Mouse (Mus musculus) liver, embryonic 15.5 days (tissue): Measurements from ENCODE around the gene Dtx4. TPM values are rescaled to one million over a fixed set of nuclear protein-coding genes. Genes with fewer than 3 reads are reported as not detected.

ENCODE experiments used
- ATAC-seq: fragments of 200-750 bp; cut with Nextera tagmentation; 2 replicates; pipeline ENCODE4 v1.8.0; 2017; ENCODE audit warnings: moderate number of reproducible peaks, mild to moderate bottlenecking, moderate library complexity; ENCODE audit not compliant: insufficient read depth
- H3K27ac ChIP-seq: fragments of 300-500 bp; sonication (generic); replicated peaks from 2 replicates; pipeline ENCODE4 v1.5.1; 2015; ENCODE audit warnings: mild to moderate bottlenecking, inconsistent platforms
- H3K27me3 ChIP-seq: fragments of 300-500 bp; sonication (generic); 2 replicates; pipeline ENCODE4 v1.6.1; 2015; ENCODE audit warnings: mild to moderate bottlenecking, inconsistent platforms
- H3K36me3 ChIP-seq: fragments of 300-500 bp; sonication (generic); replicated peaks from 2 replicates; pipeline ENCODE4 v1.6.1; 2015; ENCODE audit warnings: moderate library complexity, mild to moderate bottlenecking, inconsistent platforms
- H3K4me1 ChIP-seq: fragments of 300-500 bp; sonication (generic); replicated peaks from 2 replicates; pipeline ENCODE4 v1.6.1; 2015; ENCODE audit warnings: inconsistent platforms
- H3K4me2 ChIP-seq: fragments of 300-500 bp; sonication (generic); 2 replicates; pipeline ENCODE4 v1.6.1; 2015; ENCODE audit warnings: moderate library complexity, mild to moderate bottlenecking, inconsistent platforms
- H3K4me3 ChIP-seq: fragments of 300-500 bp; sonication (generic); replicated peaks from 2 replicates; pipeline ENCODE4 v1.5.1; 2015; ENCODE audit warnings: mild to moderate bottlenecking, inconsistent platforms
- H3K9ac ChIP-seq: fragments of 300-500 bp; sonication (generic); 2 replicates; pipeline ENCODE4 v1.6.1; 2015; ENCODE audit warnings: moderate library complexity, mild to moderate bottlenecking, inconsistent platforms
- H3K9me3 ChIP-seq: fragments of 300-500 bp; sonication (generic); replicated peaks from 2 replicates; pipeline ENCODE4 v1.6.1; 2016; ENCODE audit warnings: inconsistent platforms
- WGBS: fragments of 180-500 bp; shearing (Covaris S2); methylation state at CpG from one replicate; pipeline ENCODE4 v1.1.7; 2015; ENCODE audit warnings: mixed read lengths; ENCODE audit not compliant: insufficient replicate concordance; 5-methylcytosine and 5-hydroxymethylcytosine counted together
- polyA plus RNA-seq: library from polyadenylated mRNA; unstranded; fragments of >200 nt; fragmentation: Nextera tagmentation; extraction: Ambion mirVana; gene quantifications from 2 replicates; pipeline ENCODE4 v1.2.1, GENCODE M21; 2015

The Dtx4 gene
- polyA plus RNA-seq, 1 experiment from 2014 or later: 2.0 TPM

DNA sequence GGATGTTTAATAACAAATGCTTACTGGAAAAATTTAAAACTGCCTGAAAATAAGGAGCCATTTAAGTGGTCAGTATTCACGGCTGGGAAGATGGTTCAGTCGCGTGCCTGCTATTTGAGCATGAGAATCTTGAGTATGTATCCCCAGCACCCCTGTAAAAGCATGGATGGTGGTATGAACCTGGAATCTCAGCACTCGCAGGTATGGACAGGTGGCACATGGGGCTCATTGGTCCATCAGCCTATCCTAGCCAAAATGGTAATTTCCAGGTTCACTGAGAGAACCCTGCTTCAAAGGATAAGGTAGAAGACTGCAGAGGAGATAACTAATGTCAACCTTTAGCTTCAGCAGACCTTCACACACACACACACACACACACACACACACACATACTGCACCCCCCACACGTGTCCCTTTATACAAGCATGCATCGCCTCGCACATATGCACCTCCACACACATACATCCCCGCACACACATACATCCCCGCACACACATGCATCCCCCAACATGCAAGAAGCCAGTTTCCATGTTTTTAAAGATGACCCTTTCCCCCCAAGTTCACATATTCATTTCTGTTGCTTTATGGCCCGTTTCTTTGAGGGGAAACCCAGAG, 35.6 kb downstream of the Dtx4 start:
- Histone ChIP-seq H3K4me1 (no peaks in the 10 kb centered on the region), H3K9ac (no peak overlapping the region), H3K36me3 (no peaks in the 10 kb centered on the region), H3K27ac (no peak overlapping the region), H3K4me3 (no peak overlapping the region), H3K27me3 (no peaks in the 10 kb centered on the region), H3K9me3 (no peaks in the 10 kb centered on the region), H3K4me2 (no peak overlapping the region)
- ATAC-seq: no peak
- 66% methylated on average over 10 of the region's 10 CpGs for WGBS

DNA sequence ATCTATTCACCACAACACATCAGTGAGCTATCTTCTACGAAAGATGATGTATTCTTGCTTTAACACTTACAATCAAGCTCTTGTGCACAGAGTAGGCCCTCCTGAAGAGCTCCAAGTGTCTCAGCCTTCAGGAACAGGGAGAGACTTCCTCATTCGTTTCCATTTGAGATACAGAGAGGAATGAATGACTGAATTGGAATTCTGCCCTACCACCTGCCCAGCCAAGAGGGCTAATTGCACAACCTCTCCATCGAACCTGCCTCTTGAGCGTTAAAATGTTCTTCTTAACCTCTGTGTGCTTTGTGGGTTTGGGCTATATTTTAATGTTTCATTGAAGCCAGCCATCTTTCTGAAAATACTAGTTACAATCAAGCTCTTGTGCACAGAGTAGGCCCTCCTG, 36.6 kb downstream of the Dtx4 start:
- no peak overlapping the region for H3K27ac ChIP-seq
- peak overlapping the region; percentile 23; the same call in 1 of the 2 replicates for H3K4me2 ChIP-seq
- ATAC-seq: no peak

DNA sequence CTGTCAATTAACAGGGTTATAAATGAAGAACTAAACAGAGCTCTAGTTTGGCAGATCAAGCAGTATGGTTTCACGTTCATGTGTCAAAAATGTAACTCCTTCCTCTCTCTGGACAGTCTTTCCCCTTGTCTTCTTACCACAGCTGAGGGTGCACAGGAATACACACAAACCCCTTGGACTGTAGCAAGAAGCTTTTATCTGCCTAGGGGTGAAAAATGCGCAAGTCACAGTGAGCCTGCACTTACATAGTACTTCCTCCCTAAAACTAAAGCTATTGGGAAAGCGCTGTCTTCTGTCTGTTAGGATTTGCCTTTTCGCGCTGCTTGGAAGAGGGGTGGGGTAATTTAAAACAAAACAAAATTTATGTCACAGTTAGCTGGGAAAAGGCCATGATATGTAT, 37.1 kb downstream of the Dtx4 start:
- Histone ChIP-seq H3K9me3 (no peaks in the 10 kb centered on the region), H3K4me3 (peak overlapping the region; percentile 7; the same call in 1 of the 2 replicates), H3K27me3 (no peaks in the 10 kb centered on the region), H3K9ac (no peak overlapping the region), H3K4me1 (no peaks in the 10 kb centered on the region), H3K4me2 (no peak overlapping the region), H3K36me3 (no peaks in the 10 kb centered on the region), H3K27ac (peak overlapping the region; percentile 39; the same call in 1 of the 2 replicates)
- ATAC-seq: no peak; the same call in 1 of the 2 replicates
- WGBS: 47% methylated on average over 5 of the region's 5 CpGs

More for the DNA sequence above, 36.6 kb downstream of the Dtx4 start:
- Histone ChIP-seq H3K4me3 (peak overlapping the region; percentile 7; the same call in 1 of the 2 replicates), H3K9ac (no peak overlapping the region), H3K9me3 (no peaks in the 10 kb centered on the region), H3K36me3 (no peaks in the 10 kb centered on the region), H3K4me1 (no peaks in the 10 kb centered on the region), H3K27me3 (no peaks in the 10 kb centered on the region)
- WGBS: 44% methylated on average over 4 of the region's 4 CpGs

DNA sequence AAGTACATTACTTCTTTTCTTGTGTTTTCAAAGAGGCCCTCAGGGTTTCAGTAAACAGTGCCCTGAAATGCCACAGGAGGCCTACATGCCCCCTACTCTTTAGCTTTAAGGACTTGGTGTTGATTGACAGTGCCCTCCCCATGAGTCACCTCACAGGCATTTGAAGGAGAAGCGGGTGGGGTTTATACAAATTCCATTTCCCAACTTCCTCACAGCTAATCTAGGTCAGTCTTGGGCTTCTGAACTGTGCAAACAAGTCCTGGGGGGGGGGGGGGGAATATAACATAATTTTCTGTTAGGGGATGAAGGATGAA, 37.6 kb downstream of the Dtx4 start:
- H3K36me3 ChIP-seq: no peaks in the 10 kb centered on the region
- WGBS: 19% methylated on average over 1 of the region's 1 CpGs
- peak overlapping the region; percentile 22; the same call in 1 of the 2 replicates for H3K4me3 ChIP-seq
- H3K9ac ChIP-seq: no peak overlapping the region
- H3K9me3 ChIP-seq: no peaks in the 10 kb centered on the region
- H3K4me2 ChIP-seq: no peak overlapping the region
- H3K27ac ChIP-seq: peak overlapping the region; percentile 51; the same call in 1 of the 2 replicates
- H3K4me1 ChIP-seq: no peaks in the 10 kb centered on the region
- ATAC-seq: 0 out of 2 replicates have a peak, but pooled peaks have one; percentile 45
- no peaks in the 10 kb centered on the region for H3K27me3 ChIP-seq

DNA sequence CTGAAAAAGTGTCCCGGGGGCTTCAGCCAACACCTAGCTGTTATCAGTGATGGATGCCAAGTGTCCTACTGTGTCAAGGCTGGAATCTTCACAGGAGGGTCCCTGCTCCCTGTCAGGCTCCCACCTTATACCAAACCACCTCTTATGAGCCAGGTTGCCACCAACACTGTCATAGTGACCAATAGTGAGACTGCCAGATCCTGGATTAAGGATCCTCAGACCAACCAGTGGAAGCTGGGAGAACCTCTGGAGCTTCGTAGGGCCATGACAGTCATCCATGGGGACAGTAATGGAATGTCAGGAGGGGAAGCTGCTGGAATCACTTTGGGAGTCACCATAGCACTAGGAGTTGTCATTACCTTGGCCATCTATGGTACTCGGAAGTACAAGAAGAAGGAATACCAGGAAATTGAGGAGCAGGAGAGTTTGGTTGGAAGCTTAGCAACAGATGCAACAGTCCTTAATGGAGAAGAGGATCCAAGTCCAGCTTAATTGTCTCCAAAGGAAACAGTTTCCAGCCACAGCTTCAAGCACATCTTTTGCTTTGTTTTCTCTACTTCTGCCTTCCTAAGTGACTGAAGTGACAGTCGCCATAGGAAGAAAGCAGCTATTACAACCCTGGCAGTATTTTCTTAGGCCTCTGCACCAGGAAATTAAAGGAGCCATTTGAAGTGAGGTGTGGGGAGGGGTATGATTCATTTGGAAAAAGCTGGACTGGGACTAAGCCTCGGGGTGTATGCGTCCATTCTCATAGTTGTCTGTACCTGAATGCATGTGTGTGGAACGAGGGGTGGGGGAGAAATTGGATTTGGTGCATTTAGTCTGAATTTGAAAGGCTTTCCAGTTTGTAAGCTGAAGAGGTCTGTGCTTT, 38.2 kb downstream of the Dtx4 start:
- 59% methylated on average over 7 of the region's 7 CpGs for WGBS
- H3K27me3 ChIP-seq: no peaks in the 10 kb centered on the region
- H3K4me2 ChIP-seq: no peak overlapping the region
- no peaks in the 10 kb centered on the region for H3K4me1 ChIP-seq
- peak overlapping the region; percentile 51; the same call in 1 of the 2 replicates for H3K27ac ChIP-seq
- ATAC-seq: no peak
- no peak overlapping the region for H3K9ac ChIP-seq
- H3K36me3 ChIP-seq: no peaks in the 10 kb centered on the region
- peak overlapping the region; percentile 22 for H3K4me3 ChIP-seq
- no peaks in the 10 kb centered on the region for H3K9me3 ChIP-seq

DNA sequence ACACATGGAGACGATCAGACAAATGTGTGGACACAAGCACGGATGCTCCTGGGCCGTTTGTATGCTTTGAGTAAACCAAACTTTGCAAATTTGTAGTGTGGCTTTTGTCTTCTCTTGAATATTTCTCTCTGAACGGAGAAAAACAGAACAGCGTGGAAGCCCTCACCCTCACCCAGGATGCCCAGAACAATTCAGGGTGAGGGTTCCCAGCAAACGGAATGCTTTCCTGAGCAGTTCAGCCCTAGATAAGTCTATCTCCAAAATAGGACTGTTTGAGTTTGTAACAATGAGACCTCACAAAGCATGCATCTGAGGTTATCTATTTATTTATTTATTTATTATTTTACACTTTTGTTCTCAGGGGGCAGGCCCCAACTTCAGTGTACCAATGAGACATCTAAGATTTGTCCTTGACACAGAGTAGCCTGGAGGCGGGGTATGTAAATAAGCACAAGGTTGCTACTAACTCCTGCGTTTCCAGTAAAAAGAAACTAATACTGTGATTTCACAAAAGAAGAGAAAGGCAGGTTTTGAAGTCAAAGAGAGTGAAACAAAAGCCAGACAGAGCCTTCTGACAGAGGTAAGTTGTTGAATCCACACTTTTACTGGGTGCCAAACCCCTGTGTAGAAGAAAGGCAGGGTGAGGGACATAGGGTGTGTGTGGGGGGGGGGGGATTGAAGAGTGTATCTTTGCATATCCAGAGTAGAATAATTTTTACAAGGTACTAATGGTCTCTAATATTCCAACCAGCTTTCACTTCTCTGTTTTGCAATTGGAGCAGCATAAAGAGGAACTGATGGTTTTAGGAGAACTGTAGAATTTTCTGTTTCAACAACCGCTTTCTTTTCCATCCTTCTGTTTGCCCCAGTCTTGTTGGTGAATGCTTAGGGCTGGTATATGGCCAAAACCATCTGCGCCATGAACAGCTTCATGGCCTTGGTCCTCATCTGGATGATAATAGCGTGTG, 40.7 kb downstream of the Dtx4 start, which contains the start of gene Mpeg1:
Mpeg1 (plus strand) TSS at position 498 of the 968 bp plus-strand sequence.
- ATAC-seq: no peak
- 56% methylated on average over 11 of the region's 11 CpGs for WGBS
- H3K9me3 ChIP-seq: no peaks in the 10 kb centered on the region
- H3K27ac ChIP-seq: peak within 1 kb of the TSS; percentile 43
- H3K36me3 ChIP-seq: no peaks in the 10 kb centered on the region
- no peak within 1 kb of the TSS for H3K4me2 ChIP-seq
- H3K4me3 ChIP-seq: peak within 1 kb of the TSS; percentile 22; the same call in 1 of the 2 replicates
- no peaks in the 10 kb centered on the region for H3K27me3 ChIP-seq
- H3K9ac ChIP-seq: no peak within 1 kb of the TSS
- H3K4me1 ChIP-seq: no peaks in the 10 kb centered on the region

DNA sequence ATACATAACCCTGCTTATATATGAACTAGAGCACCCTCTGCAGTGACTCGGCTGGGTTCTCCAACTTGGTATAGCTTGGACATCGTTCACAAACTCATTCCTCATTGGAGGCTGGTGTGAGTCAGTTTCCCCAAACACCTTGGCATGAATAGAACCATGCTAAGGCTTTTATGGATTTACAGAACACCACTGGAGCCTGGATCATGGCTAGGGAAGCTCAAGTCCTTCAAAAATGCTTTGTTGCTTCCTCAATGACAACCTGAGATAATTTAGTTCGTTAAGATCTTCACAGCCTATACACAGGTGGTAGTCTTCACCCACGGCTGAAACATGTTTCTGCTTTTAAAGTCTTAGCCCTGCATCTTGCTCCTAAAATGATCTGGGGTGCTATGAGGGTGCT, 41.7 kb downstream of the Dtx4 start:
- 55% methylated on average over 4 of the region's 4 CpGs for WGBS
- no peaks in the 10 kb centered on the region for H3K36me3 ChIP-seq
- H3K9me3 ChIP-seq: no peaks in the 10 kb centered on the region
- no peak overlapping the region for H3K9ac ChIP-seq
- H3K4me3 ChIP-seq: no peak overlapping the region
- ATAC-seq: no peak
- H3K27ac ChIP-seq: no peak overlapping the region
- H3K27me3 ChIP-seq: no peaks in the 10 kb centered on the region
- no peaks in the 10 kb centered on the region for H3K4me1 ChIP-seq
- no peak overlapping the region for H3K4me2 ChIP-seq

DNA sequence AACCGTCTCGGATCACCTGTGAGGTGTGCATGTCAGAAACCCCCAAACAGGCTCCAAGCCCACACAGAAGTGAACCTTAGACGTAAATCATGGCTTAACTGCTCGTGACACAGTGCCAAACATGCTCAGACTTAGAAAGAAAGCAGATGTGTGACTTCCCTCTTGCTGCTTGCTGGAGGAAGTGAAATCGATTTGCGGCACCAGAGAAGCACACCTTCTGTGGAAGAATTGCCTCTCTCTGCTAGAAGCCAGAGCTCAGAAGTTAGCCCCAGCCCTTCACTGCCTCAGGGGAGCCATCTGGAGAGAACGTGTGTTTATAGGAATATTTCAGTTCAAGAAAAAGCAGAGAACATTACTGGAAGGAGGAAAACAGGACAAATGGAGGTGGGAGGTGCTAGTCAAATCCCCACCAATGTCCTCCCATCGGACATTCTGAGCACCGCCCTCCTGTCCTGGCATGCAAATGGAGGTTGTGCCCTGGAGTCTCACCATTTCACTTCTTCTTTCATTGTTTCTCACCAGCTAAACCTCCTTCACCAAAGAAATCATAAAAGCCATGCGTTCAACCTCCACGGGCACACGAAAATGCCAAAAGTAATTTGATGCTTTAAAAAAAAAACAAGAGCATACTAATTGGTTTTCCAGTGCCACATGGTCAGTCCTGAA, 43.7 kb downstream of the Dtx4 start:
- H3K27ac ChIP-seq: peak overlapping the region; percentile 54

DNA sequence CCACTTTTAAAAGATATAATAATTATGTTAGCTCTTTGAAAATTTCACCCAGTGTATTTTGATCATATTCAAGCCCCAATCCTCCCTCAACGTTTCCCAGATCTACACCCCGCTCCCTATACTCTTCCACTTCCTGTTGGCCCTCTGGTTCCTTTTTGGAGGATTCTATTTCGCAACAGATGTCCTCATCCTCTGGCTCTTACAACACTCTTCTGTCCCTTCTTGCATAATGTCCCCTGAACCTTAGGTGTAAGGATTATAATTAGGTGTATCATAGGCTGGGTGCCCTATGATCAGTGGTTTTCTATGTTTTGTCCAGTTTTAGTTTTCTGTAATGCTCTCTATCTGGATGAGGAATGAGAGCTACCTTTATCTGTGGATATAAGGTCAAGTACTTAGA, 56.2 kb downstream of the Dtx4 start:
- Histone ChIP-seq H3K4me3 (no peak overlapping the region), H3K9ac (no peak overlapping the region), H3K4me1 (no peaks in the 10 kb centered on the region), H3K4me2 (no peak overlapping the region), H3K27me3 (no peaks in the 10 kb centered on the region), H3K36me3 (no peaks in the 10 kb centered on the region), H3K27ac (no peak overlapping the region), H3K9me3 (no peaks in the 10 kb centered on the region)
- 43% methylated on average over 3 of the region's 3 CpGs for WGBS
- no peak for ATAC-seq

More for the DNA sequence above, 43.7 kb downstream of the Dtx4 start:
- H3K4me2 ChIP-seq: 0 out of 2 replicates have a peak overlapping the region, but pooled peaks have one; percentile 15
- H3K27me3 ChIP-seq: no peaks in the 10 kb centered on the region
- no peak for ATAC-seq
- H3K4me1 ChIP-seq: no peaks in the 10 kb centered on the region
- WGBS: 42% methylated on average over 12 of the region's 12 CpGs
- no peaks in the 10 kb centered on the region for H3K36me3 ChIP-seq
- no peaks in the 10 kb centered on the region for H3K9me3 ChIP-seq
- no peak overlapping the region for H3K4me3 ChIP-seq
- no peak overlapping the region for H3K9ac ChIP-seq

DNA sequence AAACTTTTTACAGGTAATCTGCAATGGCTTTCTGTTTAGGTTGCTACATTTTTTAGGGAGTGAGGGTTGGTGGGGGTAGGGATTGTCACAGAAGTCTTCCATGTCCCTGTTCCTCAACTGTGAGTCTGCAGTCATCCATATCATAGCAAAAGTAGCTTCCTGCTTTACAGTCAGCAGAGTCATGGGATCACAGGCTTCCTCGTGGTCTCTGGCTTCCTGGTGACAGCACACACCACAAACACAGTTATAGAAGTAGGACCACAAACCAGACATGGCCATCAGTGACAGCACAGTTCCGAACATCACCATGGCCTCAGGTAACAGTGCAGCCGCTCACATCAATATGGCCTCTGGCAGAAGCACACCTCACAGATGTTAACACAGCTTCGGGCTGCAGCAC, 58.7 kb downstream of the Dtx4 start:
- H3K9ac ChIP-seq: no peak overlapping the region
- no peak overlapping the region for H3K27ac ChIP-seq
- no peaks in the 10 kb centered on the region for H3K36me3 ChIP-seq
- no peaks in the 10 kb centered on the region for H3K9me3 ChIP-seq
- H3K4me3 ChIP-seq: no peak overlapping the region
- ATAC-seq: 0 out of 2 replicates have a peak, but pooled peaks have one; percentile 18
- H3K4me2 ChIP-seq: no peak overlapping the region
- no peaks in the 10 kb centered on the region for H3K27me3 ChIP-seq
- 38% methylated on average over 4 of the region's 4 CpGs for WGBS
- no peaks in the 10 kb centered on the region for H3K4me1 ChIP-seq
